Mouse (Mus musculus) midbrain, embryonic 16.5 days (tissue): ENCODE measurements around the gene Zfp512. TPM values are rescaled to one million over a fixed set of nuclear protein-coding genes. Genes with fewer than 3 reads are reported as not detected.
A peak's percentile ranks its signal among the peaks of the same experiment; 100 is the strongest.

ENCODE experiments used
- ATAC-seq: fragments of 200-750 bp; cut with Nextera tagmentation; 2 replicates; pipeline ENCODE4 v1.8.0; 2017; ENCODE audit warnings: moderate TSS enrichment
- H3K27ac ChIP-seq: fragments of 300-500 bp; sonication (generic); 2 replicates; pipeline ENCODE4 v1.5.1; 2014; ENCODE audit warnings: mild to moderate bottlenecking, low read length, mixed read lengths
- H3K27me3 ChIP-seq: fragments of 300-500 bp; sonication (generic); 2 replicates; pipeline ENCODE4 v1.6.1; 2014; ENCODE audit warnings: low read depth, low read length, mixed read lengths; ENCODE audit not compliant: control insufficient read depth, insufficient read depth
- H3K36me3 ChIP-seq: fragments of 300-500 bp; sonication (generic); 2 replicates; pipeline ENCODE4 v1.6.1; 2014; ENCODE audit warnings: mild to moderate bottlenecking, low read length, moderate library complexity, mixed read lengths; ENCODE audit not compliant: control insufficient read depth, insufficient read depth
- H3K4me1 ChIP-seq: fragments of 300-500 bp; sonication (generic); 2 replicates; pipeline ENCODE4 v1.6.1; 2014; ENCODE audit warnings: mild to moderate bottlenecking, low read length, mixed read lengths; ENCODE audit not compliant: control insufficient read depth, insufficient read depth
- H3K4me2 ChIP-seq: fragments of 300-500 bp; sonication (generic); 2 replicates; pipeline ENCODE4 v1.6.1; 2014; ENCODE audit warnings: mild to moderate bottlenecking, low read length, mixed read lengths
- H3K4me3 ChIP-seq: fragments of 300-500 bp; sonication (generic); 2 replicates; pipeline ENCODE4 v1.5.1; 2014; ENCODE audit warnings: low read depth, mild to moderate bottlenecking, low read length, moderate library complexity, mixed read lengths
- H3K9ac ChIP-seq: fragments of 300-500 bp; sonication (generic); 2 replicates; pipeline ENCODE4 v1.6.1; 2014; ENCODE audit warnings: low read depth, low read length, mixed read lengths
- H3K9me3 ChIP-seq: fragments of 300-500 bp; sonication (generic); replicated peaks from 2 replicates; pipeline ENCODE4 v1.6.1; 2014; ENCODE audit warnings: mild to moderate bottlenecking, low read length, mixed read lengths; ENCODE audit not compliant: control insufficient read depth, poor library complexity, severe bottlenecking
- WGBS: fragments of 180-500 bp; shearing (Covaris S2); extraction: QIAGEN DNeasy Blood & Tissue Kit; methylation state at CpG from one replicate; pipeline ENCODE4 v1.1.7; 2014; 5-methylcytosine and 5-hydroxymethylcytosine counted together
- polyA plus RNA-seq: library from polyadenylated mRNA; unstranded; fragments of >200 nt; fragmentation: Nextera tagmentation; extraction: Ambion mirVana; gene quantifications from 2 replicates; pipeline ENCODE4 v1.2.1, GENCODE M21; 2015

Zfp512 gene
- polyA plus RNA-seq, 1 experiment from 2014 or later: 142 TPM

GRCm38 (mm10) chr5:31485440-31485839 lies 33.2 kb downstream of the Zfp512 start, which contains the start of gene 4930548H24Rik:
4930548H24Rik (plus strand) TSS chr5:31485740.
- Histone ChIP-seq H3K27ac (no peak within 1 kb of the TSS), H3K9ac (no peak within 1 kb of the TSS), H3K4me3 (no peak within 1 kb of the TSS), H3K4me1 (no peaks in the 10 kb centered on the region), H3K36me3 (peaks cover 16% of the 10 kb centered on the region), H3K27me3 (no peaks in the 10 kb centered on the region), H3K9me3 (no peaks in the 10 kb centered on the region), H3K4me2 (no peak within 1 kb of the TSS)
- no peak for ATAC-seq
- WGBS: 95% methylated on average over 3 of the region's 3 CpGs

GRCm38 (mm10) chr5:31487889-31488288 lies 35.7 kb downstream of the Zfp512 start:
- no peak for ATAC-seq
- H3K4me1 ChIP-seq: no peaks in the 10 kb centered on the region
- no peak overlapping the region for H3K27ac ChIP-seq
- H3K9ac ChIP-seq: no peak overlapping the region
- no peaks in the 10 kb centered on the region for H3K36me3 ChIP-seq
- H3K4me3 ChIP-seq: no peak overlapping the region
- H3K4me2 ChIP-seq: no peak overlapping the region
- 93% methylated on average over 3 of the region's 3 CpGs for WGBS
- H3K9me3 ChIP-seq: no peaks in the 10 kb centered on the region
- no peaks in the 10 kb centered on the region for H3K27me3 ChIP-seq

- no peak overlapping the region for H3K4me3 ChIP-seq
- 81% methylated on average over 7 of the region's 7 CpGs for WGBS
- peaks cover 4% of the 10 kb centered on the region for H3K4me1 ChIP-seq
- H3K36me3 ChIP-seq: no peaks in the 10 kb centered on the region
- ATAC-seq: no peak
- H3K9me3 ChIP-seq: no peaks in the 10 kb centered on the region
- no peak overlapping the region for H3K27ac ChIP-seq
- H3K27me3 ChIP-seq: no peaks in the 10 kb centered on the region
- no peak overlapping the region for H3K9ac ChIP-seq
- no peak overlapping the region for H3K4me2 ChIP-seq
Observed at GRCm38 (mm10) chr5:31489116-31489769, 37.0 kb downstream of the Zfp512 start.

GRCm38 (mm10) chr5:31492031-31492430 lies 39.8 kb downstream of the Zfp512 start:
- Histone ChIP-seq H3K4me1 (peaks cover 13% of the 10 kb centered on the region), H3K9ac (no peak overlapping the region), H3K4me3 (no peak overlapping the region), H3K27ac (no peak overlapping the region), H3K36me3 (no peaks in the 10 kb centered on the region; the same call in 1 of the 2 replicates), H3K4me2 (no peak overlapping the region), H3K27me3 (no peaks in the 10 kb centered on the region), H3K9me3 (no peaks in the 10 kb centered on the region)
- no peak for ATAC-seq
- 28% methylated on average over 1 of the region's 1 CpGs for WGBS

- H3K27ac ChIP-seq: peak within 1 kb of the TSS; percentile 75
- H3K4me2 ChIP-seq: peak within 1 kb of the TSS; percentile 74
- peak; percentile 100 for ATAC-seq
- H3K36me3 ChIP-seq: peaks cover 12% of the 10 kb centered on the region
- under 1% methylated on average over 49 of the region's 49 CpGs for WGBS
- H3K4me3 ChIP-seq: peak within 1 kb of the TSS; percentile 73
- H3K4me1 ChIP-seq: peaks cover 13% of the 10 kb centered on the region
- H3K27me3 ChIP-seq: no peaks in the 10 kb centered on the region
- peak within 1 kb of the TSS; percentile 71 for H3K9ac ChIP-seq
- no peaks in the 10 kb centered on the region for H3K9me3 ChIP-seq
Observed at GRCm38 (mm10) chr5:31494513-31495297, 42.5 kb downstream of the Zfp512 start, which contains the start of gene Gpn1. Gpn1 (plus strand) TSS chr5:31494741.

GRCm38 (mm10) chr5:31504843-31505242 lies 52.6 kb downstream of the Zfp512 start:
- no peak overlapping the region for H3K27ac ChIP-seq
- peaks cover 36% of the 10 kb centered on the region for H3K36me3 ChIP-seq
- no peaks in the 10 kb centered on the region for H3K4me1 ChIP-seq
- WGBS: 92% methylated on average over 10 of the region's 10 CpGs
- H3K9ac ChIP-seq: no peak overlapping the region
- H3K4me3 ChIP-seq: no peak overlapping the region
- H3K9me3 ChIP-seq: no peaks in the 10 kb centered on the region
- no peak for ATAC-seq
- no peak overlapping the region for H3K4me2 ChIP-seq
- H3K27me3 ChIP-seq: no peaks in the 10 kb centered on the region

GRCm38 (mm10) chr5:31512481-31512880 lies 60.2 kb downstream of the Zfp512 start:
- ATAC-seq: no peak
- no peak overlapping the region for H3K27ac ChIP-seq
- no peaks in the 10 kb centered on the region for H3K9me3 ChIP-seq
- peaks cover 31% of the 10 kb centered on the region for H3K36me3 ChIP-seq
- no peak overlapping the region for H3K4me3 ChIP-seq
- H3K4me1 ChIP-seq: no peaks in the 10 kb centered on the region
- no peak overlapping the region for H3K4me2 ChIP-seq
- H3K27me3 ChIP-seq: no peaks in the 10 kb centered on the region
- WGBS: 96% methylated on average over 1 of the region's 1 CpGs
- H3K9ac ChIP-seq: no peak overlapping the region

- Histone ChIP-seq H3K9me3 (no peaks in the 10 kb centered on the region), H3K36me3 (peaks cover 25% of the 10 kb centered on the region), H3K27ac (no peak overlapping the region), H3K4me2 (no peak overlapping the region), H3K4me1 (peaks cover 5% of the 10 kb centered on the region), H3K9ac (no peak overlapping the region), H3K4me3 (no peak overlapping the region), H3K27me3 (no peaks in the 10 kb centered on the region)
- no peak for ATAC-seq
- 96% methylated on average over 6 of the region's 6 CpGs for WGBS
Observed at GRCm38 (mm10) chr5:31520556-31520955, 68.3 kb downstream of the Zfp512 start.
